Mouse (Mus musculus): Measurements from ENCODE around the gene Scamp4. TPM values are rescaled to one million over a fixed set of nuclear protein-coding genes. Genes with fewer than 3 reads are reported as not detected.

The Scamp4 gene
- polyA plus RNA-seq, 1 experiment = not detected

DNA sequence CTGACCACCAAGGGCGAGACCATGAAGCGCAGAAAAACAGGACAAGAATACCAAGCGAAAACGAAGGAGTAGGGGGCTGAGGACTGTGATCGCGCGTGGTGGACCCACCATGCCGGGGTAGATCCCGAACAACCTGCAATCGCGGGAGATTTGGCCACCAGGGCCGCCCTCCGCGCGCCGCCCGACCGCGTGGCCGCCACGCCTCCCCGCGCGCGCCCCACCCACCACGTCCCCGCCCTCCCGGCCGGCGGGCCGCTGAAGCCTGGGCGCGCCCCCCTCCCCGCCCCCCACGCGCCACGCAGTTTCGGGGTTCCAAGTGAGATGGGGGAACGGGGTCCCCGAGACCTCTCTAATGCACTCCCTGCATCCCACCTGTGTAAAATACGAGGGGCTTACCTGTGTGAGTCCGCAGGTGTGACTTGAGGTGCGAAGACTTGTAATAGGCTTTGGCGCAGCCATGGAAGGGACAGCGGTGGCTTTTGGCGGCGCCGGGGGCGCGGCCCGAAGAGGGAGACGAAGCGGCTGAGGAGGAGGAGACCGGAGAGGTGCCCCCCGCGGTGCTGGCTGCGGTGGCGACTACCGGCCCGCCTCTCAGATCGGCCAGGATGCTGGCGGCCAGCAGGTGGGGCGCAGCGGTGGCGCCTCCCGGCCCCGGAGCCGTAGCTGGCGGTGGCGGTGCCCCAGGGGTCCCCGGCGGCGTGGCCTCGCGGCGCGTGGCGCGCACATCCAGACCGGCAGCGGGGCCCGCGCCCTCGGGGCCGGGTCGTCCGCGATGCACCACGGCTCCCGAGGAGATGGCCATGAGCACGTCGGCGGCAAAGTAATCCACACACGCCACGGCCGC lies 26.1 kb upstream of the Scamp4 start:
- WGBS = under 1% methylated on average over 94 of the region's 96 CpGs
- H3K27ac ChIP-seq (ENCODE audit: insufficient read depth, low read depth, low read length) = peak overlapping the region; percentile 88
- H3K4me1 ChIP-seq (ENCODE audit: control insufficient read depth, insufficient read depth, low read length) = peaks cover 45% of the 10 kb centered on the region
- H3K4me3 ChIP-seq (ENCODE audit: insufficient read depth, low read depth, low read length) = peak overlapping the region; percentile 86
- TF ChIP-seq CTCF (IDR thresholded peaks at IDR 0.05; ENCODE audit: insufficient read depth, low read depth, low read length) (no peak), POLR2A (IDR thresholded peaks at IDR 0.05; ENCODE audit: insufficient read depth, low read depth, low read length) (no peak)

- Histone ChIP-seq H3K4me1 (ENCODE audit: control insufficient read depth, insufficient read depth, low read length) (peaks cover 37% of the 10 kb centered on the region), H3K4me3 (ENCODE audit: insufficient read depth, low read depth, low read length) (peak within 1 kb of the TSS; percentile 86), H3K27ac (ENCODE audit: insufficient read depth, low read depth, low read length) (peak within 1 kb of the TSS; percentile 88)
- TF ChIP-seq POLR2A (IDR thresholded peaks at IDR 0.05; ENCODE audit: insufficient read depth, low read depth, low read length) (peak; percentile 32; the same call in 1 of the 2 replicates), CTCF (IDR thresholded peaks at IDR 0.05; ENCODE audit: insufficient read depth, low read depth, low read length) (no peak)
- WGBS = under 1% methylated on average over 78 of the region's 97 CpGs
Observed at GRCm38 (mm10) chr10:80577195-80578130, 25.2 kb upstream of the Scamp4 start, which contains the start of gene Klf16. TSS of gene Klf16 (minus strand) at chr10:80577321.

DNA sequence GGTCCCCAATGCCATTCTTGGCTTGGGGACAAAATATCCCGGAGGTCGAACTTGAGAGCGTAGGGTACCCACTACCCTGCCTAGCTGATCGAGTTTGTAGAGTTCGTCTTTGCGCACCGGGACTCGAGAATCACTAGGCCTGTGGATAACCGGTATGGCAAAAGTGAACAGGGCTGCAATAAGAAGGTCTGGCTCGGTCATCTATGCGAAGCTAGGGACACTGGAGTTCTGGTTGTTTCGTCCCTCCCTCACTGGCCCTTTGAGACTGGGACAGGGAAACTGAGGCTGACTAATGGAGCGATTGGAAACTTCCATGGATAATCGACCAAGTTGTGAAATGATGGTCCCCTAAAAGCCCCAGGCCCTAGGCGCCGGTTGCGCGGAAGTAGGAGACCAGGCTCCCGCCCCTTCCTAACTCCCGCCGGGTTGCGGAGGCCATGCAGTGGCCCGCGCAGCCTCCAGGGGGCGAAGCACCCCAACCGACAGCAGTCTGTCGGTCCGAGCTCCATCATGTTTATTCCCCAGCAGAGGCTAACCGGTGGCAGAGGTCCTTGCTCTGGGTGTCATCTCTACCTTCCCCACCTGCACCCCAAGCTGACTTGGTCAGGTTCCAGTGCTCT lies 24.4 kb upstream of the Scamp4 start:
- 1% methylated on average over 29 of the region's 29 CpGs for WGBS
- TF ChIP-seq CTCF (IDR thresholded peaks at IDR 0.05; ENCODE audit: insufficient read depth, low read depth, low read length) = peak; percentile 86
- no peak for TF ChIP-seq POLR2A (IDR thresholded peaks at IDR 0.05; ENCODE audit: insufficient read depth, low read depth, low read length)
- H3K4me3 ChIP-seq (ENCODE audit: insufficient read depth, low read depth, low read length) = peak overlapping the region; percentile 86
- H3K27ac ChIP-seq (ENCODE audit: insufficient read depth, low read depth, low read length) = peak overlapping the region; percentile 34; the same call in 1 of the 2 replicates
- peaks cover 31% of the 10 kb centered on the region for H3K4me1 ChIP-seq (ENCODE audit: control insufficient read depth, insufficient read depth, low read length)

- Histone ChIP-seq H3K4me1 (ENCODE audit: control insufficient read depth, insufficient read depth, low read length) (peaks cover 30% of the 10 kb centered on the region), H3K27ac (ENCODE audit: insufficient read depth, low read depth, low read length) (0 out of 2 replicates have a peak overlapping the region, but pooled peaks have one; percentile 5), H3K4me3 (ENCODE audit: insufficient read depth, low read depth, low read length) (no peak overlapping the region)
- 3% methylated on average over 8 of the region's 8 CpGs for WGBS
- peak; percentile 40 for TF ChIP-seq CTCF (IDR thresholded peaks at IDR 0.05; ENCODE audit: insufficient read depth, low read depth, low read length)
- no peak for TF ChIP-seq POLR2A (IDR thresholded peaks at IDR 0.05; ENCODE audit: insufficient read depth, low read depth, low read length)
Observed at GRCm38 (mm10) chr10:80578911-80579310, 23.8 kb upstream of the Scamp4 start.

DNA sequence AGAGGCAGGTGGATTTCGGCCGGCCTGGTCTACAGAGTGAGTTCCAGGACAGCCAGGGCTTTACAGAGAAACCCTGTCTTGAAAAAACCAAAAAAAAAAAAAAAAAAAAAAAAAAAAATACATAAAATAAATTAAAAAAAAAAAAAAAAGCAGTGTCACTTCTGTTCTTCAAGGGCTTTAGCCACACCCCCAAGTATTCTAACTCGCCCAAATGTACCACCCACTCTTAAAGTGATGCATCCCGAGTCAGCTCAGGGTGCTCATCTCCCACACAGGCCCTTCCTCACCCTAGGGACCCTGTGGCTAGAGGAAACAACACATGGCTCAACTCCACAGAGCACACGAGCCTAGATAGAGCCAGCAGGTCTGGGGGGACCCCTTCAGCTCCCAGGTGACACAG lies 19.6 kb upstream of the Scamp4 start:
- TF ChIP-seq CTCF (IDR thresholded peaks at IDR 0.05; ENCODE audit: insufficient read depth, low read depth, low read length) = no peak
- no peak for TF ChIP-seq POLR2A (IDR thresholded peaks at IDR 0.05; ENCODE audit: insufficient read depth, low read depth, low read length)
- peaks cover 48% of the 10 kb centered on the region for H3K4me1 ChIP-seq (ENCODE audit: control insufficient read depth, insufficient read depth, low read length)
- WGBS = 64% methylated on average over 5 of the region's 5 CpGs
- H3K27ac ChIP-seq (ENCODE audit: insufficient read depth, low read depth, low read length) = no peak overlapping the region
- H3K4me3 ChIP-seq (ENCODE audit: insufficient read depth, low read depth, low read length) = no peak overlapping the region

DNA sequence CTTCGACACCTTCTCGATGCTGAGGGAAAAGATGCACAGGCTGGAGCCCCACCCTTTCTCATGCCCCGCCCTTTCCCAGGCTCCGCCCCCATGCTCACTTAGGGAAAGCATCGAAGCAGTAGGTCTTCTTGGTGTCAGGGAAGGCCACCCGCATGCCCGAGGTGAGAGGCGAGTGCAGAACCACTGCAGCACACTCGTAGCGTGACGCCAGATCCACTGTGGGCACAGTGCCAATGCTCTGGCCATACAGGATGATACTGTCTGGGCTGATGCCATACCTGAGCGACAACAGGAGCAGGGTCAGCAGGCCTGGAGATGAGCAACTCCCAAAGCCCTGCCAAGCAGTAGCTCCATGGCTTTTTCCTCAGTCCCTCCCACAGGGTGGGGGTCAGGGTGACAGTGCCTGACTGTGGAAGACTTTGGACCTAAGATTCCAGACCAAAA lies 18.6 kb upstream of the Scamp4 start:
- no peak overlapping the region for H3K4me3 ChIP-seq (ENCODE audit: insufficient read depth, low read depth, low read length)

DNA sequence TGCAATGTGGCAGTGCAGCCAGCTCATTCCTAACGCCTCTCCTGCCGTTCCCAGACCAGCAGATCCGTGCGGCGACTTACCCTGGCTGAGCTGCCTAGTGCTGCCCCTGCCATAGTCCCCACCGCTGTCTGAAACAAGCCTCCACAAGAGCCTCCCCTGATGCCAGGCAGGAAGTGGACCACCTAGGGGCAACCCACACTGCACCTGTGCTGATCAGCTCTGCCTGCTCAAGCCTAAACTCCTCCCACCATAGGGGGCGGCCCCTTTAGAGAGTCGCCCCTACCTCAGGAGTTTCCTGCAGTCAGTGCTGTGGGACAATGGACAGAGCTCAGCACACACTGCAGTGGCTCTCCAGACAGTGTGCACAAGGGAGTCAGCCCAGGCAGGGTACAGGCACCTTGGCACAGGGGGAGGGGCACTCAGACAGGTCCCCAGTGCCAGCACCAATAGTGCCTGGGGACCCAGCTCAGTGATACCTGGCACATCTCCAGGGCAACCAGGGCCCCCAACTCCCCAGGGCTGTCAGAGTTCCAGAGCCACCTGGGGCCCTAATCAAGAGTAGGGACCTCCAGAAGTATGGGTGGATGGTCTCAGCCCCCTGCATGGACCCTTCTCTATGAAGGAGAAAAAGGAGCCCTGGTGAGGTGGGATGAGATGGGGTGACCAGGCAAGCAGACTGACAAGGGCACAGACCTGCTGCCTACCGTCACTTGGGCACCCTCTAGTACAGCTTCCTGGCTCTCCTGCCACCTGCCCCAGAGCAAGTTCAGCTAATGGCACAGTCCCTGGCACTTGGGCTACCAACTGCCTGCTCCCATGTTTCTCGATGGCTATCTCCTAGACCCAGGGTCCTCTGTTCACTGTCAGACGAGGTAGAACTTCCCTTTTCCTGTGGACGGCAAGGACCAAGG lies 17.8 kb upstream of the Scamp4 start:
- H3K4me3 ChIP-seq (ENCODE audit: insufficient read depth, low read depth, low read length) = no peak overlapping the region
- no peak overlapping the region for H3K27ac ChIP-seq (ENCODE audit: insufficient read depth, low read depth, low read length)
- WGBS = 65% methylated on average over 12 of the region's 12 CpGs
- no peak for TF ChIP-seq CTCF (IDR thresholded peaks at IDR 0.05; ENCODE audit: insufficient read depth, low read depth, low read length)
- TF ChIP-seq POLR2A (IDR thresholded peaks at IDR 0.05; ENCODE audit: insufficient read depth, low read depth, low read length) = no peak
- H3K4me1 ChIP-seq (ENCODE audit: control insufficient read depth, insufficient read depth, low read length) = peaks cover 50% of the 10 kb centered on the region

More for the DNA sequence above, 18.6 kb upstream of the Scamp4 start:
- 59% methylated on average over 12 of the region's 12 CpGs for WGBS
- no peak overlapping the region for H3K27ac ChIP-seq (ENCODE audit: insufficient read depth, low read depth, low read length)
- H3K4me1 ChIP-seq (ENCODE audit: control insufficient read depth, insufficient read depth, low read length) = peaks cover 46% of the 10 kb centered on the region
- TF ChIP-seq POLR2A (IDR thresholded peaks at IDR 0.05; ENCODE audit: insufficient read depth, low read depth, low read length) = no peak
- TF ChIP-seq CTCF (IDR thresholded peaks at IDR 0.05; ENCODE audit: insufficient read depth, low read depth, low read length) = no peak

All from olfactory bulb, adult 2 months (tissue).